Mouse (Mus musculus): ENCODE measurements around the gene Sema4d.
"Not testable (repeated sequence)": the region's sequence is repeated elsewhere in the genome, so short reads cannot be mapped to it uniquely, and the experiment has no call there.

The Sema4d gene

GRCm38 (mm10) chr13:51793425-51793891 is at the start of gene Sema4d:
TSS of gene Sema4d (minus strand) at chr13:51793747.
- DNase-seq (ENCODE audit: inconsistent age in 2 of 2, low spot score in 1 of 2) = peak; percentile 65 to 74

DNA sequence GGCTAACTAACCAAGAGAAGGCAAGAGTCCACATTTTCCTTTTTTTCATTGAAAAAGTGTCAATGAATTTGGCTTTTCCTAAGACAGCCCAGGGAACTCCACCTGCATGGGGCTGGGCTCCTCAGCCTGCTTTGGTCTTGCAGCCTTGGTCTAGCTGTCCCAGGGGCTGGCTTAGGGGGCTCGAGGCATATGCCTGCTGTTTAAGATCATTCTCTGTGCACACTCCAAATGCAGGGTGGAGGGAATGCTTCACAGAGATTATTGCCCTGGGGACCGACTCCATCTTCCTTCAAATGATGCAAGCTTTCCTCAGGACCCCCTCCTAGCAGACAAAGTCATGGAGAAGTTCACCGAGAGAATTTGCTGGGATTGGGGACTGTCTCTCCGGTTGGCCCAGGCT is 49.8 kb upstream of the Sema4d start:
- no peak for DNase-seq (ENCODE audit: inconsistent age in 2 of 2, low spot score in 1 of 2)

DNA sequence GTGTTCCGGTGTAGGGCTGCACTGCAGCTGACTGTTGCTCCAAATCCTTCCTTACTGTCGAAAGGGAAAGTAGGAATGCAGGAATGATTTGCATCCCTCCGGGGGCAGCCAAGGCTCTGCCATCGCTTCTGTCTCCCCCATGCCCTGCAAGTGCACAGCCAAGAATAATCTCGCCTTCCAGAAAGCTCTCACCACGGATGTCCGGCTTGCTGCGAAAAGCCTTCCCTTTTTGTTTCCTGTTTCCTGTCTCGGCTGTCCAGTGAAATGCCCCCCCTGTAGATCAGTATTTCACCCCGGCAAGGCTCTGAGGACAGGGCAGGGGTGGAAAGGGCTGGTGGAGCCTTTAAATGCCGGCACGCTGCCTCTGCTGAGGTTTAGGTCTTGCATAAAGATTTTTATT is 49.2 kb upstream of the Sema4d start:
- DNase-seq (ENCODE audit: inconsistent age in 2 of 2, low spot score in 1 of 2) = peak in 1 of 2 experiments; percentile 45

- DNase-seq (ENCODE audit: inconsistent age in 2 of 2, low spot score in 1 of 2) = no peak
Observed at GRCm38 (mm10) chr13:51842191-51842590, 48.6 kb upstream of the Sema4d start.

GRCm38 (mm10) chr13:51841541-51842115 is 48.1 kb upstream of the Sema4d start:
- no peak for DNase-seq (ENCODE audit: inconsistent age in 2 of 2, low spot score in 1 of 2)

DNA sequence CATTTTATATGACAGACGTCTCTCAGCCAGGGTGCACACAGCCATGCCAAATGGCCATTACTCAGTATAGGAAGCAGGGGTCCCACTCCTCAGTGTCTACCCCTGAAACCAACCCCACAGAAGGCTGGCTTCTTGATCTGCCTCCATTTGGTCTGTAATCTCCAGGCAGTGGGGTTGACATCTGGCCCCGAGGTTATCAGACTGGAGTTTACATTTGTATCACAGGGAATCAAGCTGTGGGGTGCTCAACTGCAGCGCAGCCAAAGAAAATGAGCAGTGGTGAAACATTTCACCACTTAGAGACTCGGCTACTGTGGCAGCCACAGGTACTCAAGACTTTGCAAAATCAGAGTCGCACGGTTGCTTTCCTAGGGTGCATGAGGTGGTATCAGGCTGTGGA is 47.2 kb upstream of the Sema4d start:
- DNase-seq (ENCODE audit: inconsistent age in 2 of 2, low spot score in 1 of 2) = no peak

DNA sequence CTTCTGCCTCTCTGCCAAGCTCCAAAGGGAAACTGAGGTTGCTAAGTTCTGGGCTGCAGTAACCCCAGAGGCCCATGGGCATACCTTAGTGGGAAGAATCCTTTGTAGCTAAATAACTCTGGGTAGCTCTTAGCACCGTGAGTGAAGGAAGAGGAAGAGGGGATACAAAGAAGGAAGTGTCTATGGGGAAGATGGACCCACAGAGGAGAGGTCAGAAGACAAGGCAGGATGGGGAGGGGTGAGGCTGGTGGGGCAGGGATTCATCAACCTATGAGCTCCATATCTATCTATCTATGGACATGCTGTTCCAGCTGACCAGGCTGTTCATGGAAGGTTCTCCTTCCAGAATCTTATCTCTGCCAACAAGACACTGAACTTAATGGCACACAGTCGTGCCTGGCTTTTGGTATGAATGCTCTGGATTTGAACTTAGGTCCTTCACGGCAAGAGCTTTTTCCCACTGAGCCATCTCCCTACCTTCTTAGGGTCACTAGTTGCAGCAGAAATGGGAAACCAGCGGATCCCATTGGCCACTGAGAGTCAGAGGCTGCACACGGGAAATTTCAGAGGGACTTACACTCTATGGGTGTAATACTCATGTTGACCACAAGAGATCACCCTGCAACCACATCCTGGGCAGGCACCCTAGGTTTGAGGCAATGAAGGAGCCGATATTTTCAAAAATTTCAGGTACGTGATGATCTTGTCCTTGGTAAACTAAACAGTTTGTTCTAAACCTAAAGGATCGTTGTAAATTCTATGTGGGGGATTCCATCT is 45.9 kb upstream of the Sema4d start:
- DNase-seq (ENCODE audit: inconsistent age in 2 of 2, low spot score in 1 of 2) = peak in 1 of 2 experiments; percentile 77

GRCm38 (mm10) chr13:51837402-51837801 is 43.9 kb upstream of the Sema4d start:
- no peak for DNase-seq (ENCODE audit: inconsistent age in 2 of 2, low spot score in 1 of 2)

GRCm38 (mm10) chr13:51835208-51835607 is 41.7 kb upstream of the Sema4d start:
- peak in 1 of 2 experiments; percentile 24 for DNase-seq (ENCODE audit: inconsistent age in 2 of 2, low spot score in 1 of 2)

DNA sequence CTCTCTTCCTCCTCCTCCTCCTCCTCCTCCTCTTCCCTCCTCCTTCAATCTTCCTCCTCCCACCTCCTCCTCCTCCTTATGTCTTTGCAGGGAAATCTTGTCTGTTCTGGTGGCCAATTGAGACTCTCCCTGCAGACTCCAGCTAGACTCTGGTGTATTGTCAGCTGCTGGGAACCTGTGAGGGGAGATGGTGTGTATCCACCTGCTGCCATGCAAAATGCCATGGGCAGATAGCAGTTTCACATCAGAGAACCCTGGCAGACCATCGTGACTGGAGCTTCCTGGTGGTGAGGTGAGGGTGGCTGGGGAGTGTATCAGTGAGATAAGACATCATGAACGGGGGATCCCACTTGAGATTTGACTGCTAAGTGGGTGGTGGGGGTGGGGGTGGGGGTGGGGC is 41.0 kb upstream of the Sema4d start:
- DNase-seq (ENCODE audit: inconsistent age in 2 of 2, low spot score in 1 of 2) = peak in 1 of 2 experiments; percentile 25

DNA sequence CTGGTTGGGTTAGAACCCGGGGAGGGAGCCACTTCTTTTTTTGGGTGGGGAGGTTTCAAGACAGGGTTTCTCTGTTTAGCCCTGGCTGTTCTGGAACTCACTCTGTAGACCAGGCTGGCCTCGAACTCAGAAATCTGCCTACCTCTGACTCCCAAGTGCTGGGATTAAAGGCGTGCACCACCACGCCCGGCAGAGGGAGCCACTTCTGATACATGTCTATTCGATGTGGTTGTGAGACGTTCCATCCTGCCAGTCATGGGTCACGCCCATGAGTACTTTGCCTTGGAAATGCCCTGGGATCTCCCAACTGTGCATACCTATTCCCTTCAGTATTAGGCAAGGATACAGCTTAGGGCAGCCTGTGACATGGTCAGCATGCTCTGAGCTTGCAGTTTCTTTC is 40.5 kb upstream of the Sema4d start:
- DNase-seq (ENCODE audit: inconsistent age in 2 of 2, low spot score in 1 of 2) = not testable (repeated sequence)

- DNase-seq (ENCODE audit: inconsistent age in 2 of 2, low spot score in 1 of 2) = peak; percentile 89 to 94
Observed at GRCm38 (mm10) chr13:51833611-51834010, 40.1 kb upstream of the Sema4d start.

DNA sequence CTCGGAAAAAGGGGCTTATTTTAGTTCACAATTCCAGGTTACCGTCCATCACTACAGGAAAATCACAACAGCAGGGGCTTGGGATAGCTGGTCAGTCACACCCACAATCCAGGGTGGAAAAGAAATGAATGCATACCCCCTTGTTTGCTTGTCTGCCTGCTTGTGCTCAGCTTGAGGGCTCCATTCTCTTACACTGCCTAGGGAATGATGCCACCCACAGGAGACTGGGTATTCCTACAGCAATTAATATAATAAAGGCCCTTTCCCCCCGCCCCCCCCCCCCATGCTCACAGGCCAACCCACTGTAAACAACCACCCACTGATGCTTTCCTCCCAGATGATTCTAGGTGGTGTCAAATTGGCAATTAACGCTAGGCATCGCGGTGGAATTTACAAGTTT is 38.9 kb upstream of the Sema4d start:
- no peak for DNase-seq (ENCODE audit: inconsistent age in 2 of 2, low spot score in 1 of 2)

GRCm38 (mm10) chr13:51830744-51831450 is 37.4 kb upstream of the Sema4d start:
- DNase-seq (ENCODE audit: inconsistent age in 2 of 2, low spot score in 1 of 2) = peak in 1 of 2 experiments; percentile 81

DNA sequence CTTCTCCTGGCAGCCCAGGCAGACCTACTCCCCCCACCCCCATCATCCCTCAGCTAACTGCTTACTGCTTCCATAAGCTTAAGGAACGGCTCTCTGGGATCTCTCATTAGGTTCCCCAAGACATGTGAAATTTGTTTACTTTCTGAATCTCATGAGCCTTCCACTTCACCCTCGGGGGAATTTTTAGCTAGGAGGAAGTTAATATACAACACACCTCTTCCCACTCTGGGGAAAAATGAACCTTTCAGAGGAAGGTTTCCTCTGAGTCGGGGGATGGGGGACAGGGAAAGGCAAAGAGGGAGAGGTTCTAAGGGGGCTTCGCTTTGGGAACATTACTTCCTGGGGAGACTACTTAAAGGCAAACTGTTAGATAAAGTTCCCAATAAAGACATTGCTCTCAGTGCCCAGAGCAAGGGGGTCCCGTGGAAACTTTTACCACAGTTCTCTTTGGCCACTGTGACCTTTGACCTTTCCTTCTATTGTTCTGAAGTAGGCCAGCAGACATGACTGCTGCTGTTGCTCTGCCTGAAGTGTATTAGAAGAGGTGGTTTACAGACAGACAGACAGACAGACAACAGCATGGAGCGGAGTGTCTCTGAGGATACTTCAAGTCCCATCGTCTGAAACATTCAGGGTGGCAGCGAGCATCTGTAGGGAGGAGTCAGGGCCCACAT is 30.4 kb upstream of the Sema4d start:
- DNase-seq (ENCODE audit: inconsistent age in 2 of 2, low spot score in 1 of 2) = no peak

- no peak for DNase-seq (ENCODE audit: inconsistent age in 2 of 2, low spot score in 1 of 2)
Observed at GRCm38 (mm10) chr13:51821988-51822387, 28.4 kb upstream of the Sema4d start.

DNA sequence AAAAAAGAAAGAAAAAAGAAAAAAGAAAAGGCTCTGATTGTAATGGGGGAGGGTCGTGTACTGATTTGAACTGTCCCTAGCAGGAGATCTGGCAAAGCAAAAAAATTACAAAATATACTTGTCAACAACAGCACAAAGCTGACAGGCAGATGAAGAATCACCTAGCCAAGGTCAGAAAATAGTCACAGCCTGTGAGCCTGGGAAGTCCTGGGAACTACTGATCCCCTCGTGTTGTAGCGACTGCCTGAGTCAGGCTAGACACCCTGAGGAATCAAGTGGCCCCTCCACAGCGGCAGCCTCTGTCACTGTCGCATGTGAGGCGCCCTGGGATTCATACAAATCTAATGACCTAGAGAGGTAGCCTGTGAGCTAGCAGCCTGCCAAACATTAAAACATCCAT is 25.8 kb upstream of the Sema4d start:
- peak; percentile 67 to 82 for DNase-seq (ENCODE audit: inconsistent age in 2 of 2, low spot score in 1 of 2)

- DNase-seq (ENCODE audit: inconsistent age in 2 of 2, low spot score in 1 of 2) = no peak
Observed at GRCm38 (mm10) chr13:51818944-51819326, 25.4 kb upstream of the Sema4d start.

DNA sequence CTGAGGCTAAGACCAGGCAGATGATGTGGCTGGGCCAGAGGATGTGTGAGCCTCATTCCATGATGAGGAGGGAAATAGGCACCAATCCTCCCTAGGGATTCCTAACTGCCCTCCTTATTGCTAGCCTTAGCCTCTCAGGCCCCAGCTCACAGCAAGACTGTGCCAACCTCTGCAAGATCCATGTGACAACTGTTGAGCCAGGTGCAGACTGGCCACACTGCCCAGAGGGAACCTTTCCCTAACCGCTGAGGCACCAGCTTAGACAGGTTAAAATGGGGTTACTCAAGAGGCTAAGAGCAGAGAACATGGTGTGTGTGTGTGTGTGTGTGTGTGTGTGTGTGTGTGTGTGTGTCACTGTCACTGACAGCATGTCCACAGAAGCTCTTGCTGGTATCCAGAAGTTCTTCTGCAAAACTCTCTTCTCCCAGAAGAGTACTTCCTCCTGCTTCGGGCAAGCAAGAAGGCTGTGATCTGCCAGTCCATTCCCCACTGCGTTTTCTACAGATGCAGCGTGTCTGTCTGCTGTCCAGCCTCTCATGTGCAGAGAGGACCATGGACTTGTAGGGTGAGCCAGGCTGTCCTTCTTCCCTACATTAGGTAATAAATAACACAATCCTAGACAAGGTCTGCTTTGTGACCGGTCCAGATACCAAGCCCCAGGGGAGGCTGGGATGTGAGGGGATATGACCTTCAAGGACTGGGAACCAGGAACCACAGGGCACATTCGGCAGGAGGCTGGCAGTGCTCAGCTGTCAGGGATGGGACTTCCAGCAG is 24.8 kb upstream of the Sema4d start:
- DNase-seq (ENCODE audit: inconsistent age in 2 of 2, low spot score in 1 of 2) = peak; percentile 23 to 52

- DNase-seq (ENCODE audit: inconsistent age in 2 of 2, low spot score in 1 of 2) = no peak
Observed at GRCm38 (mm10) chr13:51816559-51817041, 23.1 kb upstream of the Sema4d start.

Data from adrenal gland, adult (tissue).